Mouse (Mus musculus) spleen, postnatal 10 days (tissue): Measurements from ENCODE around the gene Pkmyt1.

Experiments used
- DNase-seq, 2 experiments: peaks; one replicate each; pipeline ENCODE4 v3.0.0; 2021 to 2022; ENCODE audit warnings: low spot score in 2 of 2

Pkmyt1 gene

GRCm38 (mm10) chr17:23725999-23726757 lies at the start of gene Pkmyt1:
Gene Pkmyt1, plus strand, starts transcription at chr17:23726336.
- DNase-seq = peak; percentile 97 to 98

GRCm38 (mm10) chr17:23676473-23677031 lies 49.6 kb upstream of the Pkmyt1 start:
- no peak for DNase-seq

GRCm38 (mm10) chr17:23677236-23677679 lies 48.9 kb upstream of the Pkmyt1 start, which contains the start of gene Tnfrsf12a:
Gene Tnfrsf12a, minus strand, starts transcription at chr17:23677468.
- DNase-seq = peak; percentile 51 to 82

GRCm38 (mm10) chr17:23679127-23679835 lies 46.9 kb upstream of the Pkmyt1 start, which contains the start of gene Cldn6:
Gene Cldn6, plus strand, starts transcription at chr17:23679249.
- DNase-seq = no peak

GRCm38 (mm10) chr17:23680336-23680735 lies 45.8 kb upstream of the Pkmyt1 start:
- DNase-seq = no peak

GRCm38 (mm10) chr17:23681086-23681485 lies 45.0 kb upstream of the Pkmyt1 start:
- no peak for DNase-seq

- no peak for DNase-seq
These were observed 44.0 kb upstream of the Pkmyt1 start for GRCm38 (mm10) chr17:23682092-23682491.

GRCm38 (mm10) chr17:23682530-23682929 lies 43.6 kb upstream of the Pkmyt1 start:
- DNase-seq = no peak

GRCm38 (mm10) chr17:23683226-23683625 lies 42.9 kb upstream of the Pkmyt1 start:
- DNase-seq = no peak

GRCm38 (mm10) chr17:23683856-23684672 lies 42.1 kb upstream of the Pkmyt1 start, which contains the start of gene Cldn9:
Gene Cldn9, minus strand, starts transcription at chr17:23684026.
- no peak for DNase-seq

GRCm38 (mm10) chr17:23694491-23694890 lies 31.6 kb upstream of the Pkmyt1 start:
- DNase-seq = no peak

GRCm38 (mm10) chr17:23695801-23696200 lies 30.3 kb upstream of the Pkmyt1 start:
- no peak for DNase-seq

GRCm38 (mm10) chr17:23699131-23700077 lies 26.7 kb upstream of the Pkmyt1 start:
- DNase-seq = peak; percentile 17 to 31

GRCm38 (mm10) chr17:23700079-23700478 lies 26.1 kb upstream of the Pkmyt1 start:
- peak; percentile 62 to 89 for DNase-seq

GRCm38 (mm10) chr17:23703301-23703700 lies 22.8 kb upstream of the Pkmyt1 start:
- DNase-seq = no peak

- DNase-seq = no peak
These were observed 21.4 kb upstream of the Pkmyt1 start for GRCm38 (mm10) chr17:23704741-23705140.

- no peak for DNase-seq
These were observed 20.5 kb upstream of the Pkmyt1 start for GRCm38 (mm10) chr17:23705525-23706104.

- DNase-seq = peak; percentile 68 to 84
These were observed 19.9 kb upstream of the Pkmyt1 start for GRCm38 (mm10) chr17:23706212-23706611.

GRCm38 (mm10) chr17:23717003-23717402 lies 9.1 kb upstream of the Pkmyt1 start:
- no peak for DNase-seq

GRCm38 (mm10) chr17:23719455-23719854 lies 6.7 kb upstream of the Pkmyt1 start:
- no peak for DNase-seq
